24 mouse cellular contexts compared by ENCODE assay signal in the genomic region with DNA sequence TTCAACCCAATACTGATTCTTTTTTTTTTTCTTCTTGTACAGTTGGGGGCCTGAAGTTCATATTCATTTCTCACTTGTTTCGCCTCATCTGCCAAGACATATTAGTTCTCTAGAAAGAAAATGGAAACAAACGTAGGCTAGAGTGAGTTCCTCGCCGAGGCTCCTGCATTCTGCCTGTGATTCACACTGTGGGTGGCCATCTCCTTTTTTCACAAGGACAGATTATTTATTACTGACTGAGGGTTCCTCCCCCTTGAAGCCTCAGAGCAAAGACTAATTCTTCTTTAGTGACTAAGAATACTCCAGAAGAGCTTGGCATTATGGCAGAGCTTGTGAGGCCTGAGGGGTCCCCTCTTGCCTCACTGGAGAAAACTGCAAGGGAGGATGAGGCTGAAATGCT.
DNase-seq lines count a peak whose midpoint lies in the region; ATAC-seq lines count a peak whose summit lies in the region.
"Had no signal": no experiment of that assay in that cellular context is flagged by ENCODE, and none has a peak within 500 bp of the region (broad histone marks: within the 10 kb centered on the region; RNA-seq: fewer than 3 reads in every experiment).

No protein-coding gene starts in this region.

- H3K9me3 ChIP-seq in kidney, embryonic 14.5 days (ENCODE audit: control insufficient read depth, low read length) = no peaks in the 10 kb centered on the region
- H3K9me3 ChIP-seq: embryonic facial prominence, embryonic 15.5 days; heart, embryonic 10.5 days; limb, embryonic 10.5 days; liver, embryonic 15.5 days; lung, embryonic 15.5 days had no signal

- DNase-seq in adrenal gland, adult 2 months = peak; percentile 29
- DNase-seq in adrenal gland, postnatal 4 days (ENCODE audit: low spot score in 2 of 2) = no peak
- no peak for DNase-seq in kidney, postnatal 4 days
- peak; percentile 4 to 17 for DNase-seq in right cerebral cortex, adult 2 months (ENCODE audit: low spot score in 2 of 2)
- no peak for DNase-seq in right cerebral cortex, postnatal 25 days
- no peak for DNase-seq in left cerebral cortex, adult 9 months (ENCODE audit: low spot score in 2 of 2)
- DNase-seq: cerebellum, adult 11-12 months; cerebellum, postnatal 14 days; heart, postnatal 4 days; kidney, adult 2 months; liver; lung, postnatal 4 days; thymus, postnatal 25 days had no signal

- no peaks in the 10 kb centered on the region for H3K27me3 ChIP-seq in kidney, embryonic 14.5 days (ENCODE audit: control insufficient read depth, insufficient read depth, low read length)
- H3K27me3 ChIP-seq: embryonic facial prominence, embryonic 15.5 days; liver, embryonic 15.5 days; lung, embryonic 15.5 days had no signal

- WGBS in kidney, embryonic 14.5 days = 22% methylated on average over 4 of the region's 4 CpGs

- H3K36me3 ChIP-seq in kidney, embryonic 14.5 days (ENCODE audit: control insufficient read depth, insufficient read depth, low read length) = no peaks in the 10 kb centered on the region
- H3K36me3 ChIP-seq: embryonic facial prominence, embryonic 15.5 days; heart, embryonic 10.5 days; liver, embryonic 15.5 days; lung, embryonic 15.5 days had no signal

- ATAC-seq in kidney, embryonic 14.5 days (ENCODE audit: low FRiP score, low TSS enrichment) = peak; percentile 32; the same call in 1 of the 2 replicates
- ATAC-seq in inflammation-experienced regulatory T-cells, adult 6 months = no peak
- ATAC-seq: forebrain, embryonic 14.5 days; midbrain, embryonic 16.5 days had no signal

- no peak overlapping the region for H3K4me3 ChIP-seq in kidney, embryonic 14.5 days (ENCODE audit: low read length)
- H3K4me3 ChIP-seq: embryonic facial prominence, embryonic 15.5 days; heart, embryonic 10.5 days; limb, embryonic 10.5 days; liver, embryonic 15.5 days; lung, embryonic 15.5 days; myocyte had no signal

- no peak overlapping the region for H3K9ac ChIP-seq in kidney, embryonic 14.5 days (ENCODE audit: low read depth, low read length)
- H3K9ac ChIP-seq: embryonic facial prominence, embryonic 15.5 days; hindbrain, embryonic 14.5 days; liver, embryonic 15.5 days; lung, embryonic 15.5 days had no signal

- H3K27ac ChIP-seq in kidney, embryonic 14.5 days (ENCODE audit: low read depth, low read length) = no peak overlapping the region
- H3K27ac ChIP-seq: embryonic facial prominence, embryonic 15.5 days; heart, embryonic 10.5 days; hindbrain, embryonic 14.5 days; limb, embryonic 10.5 days; liver, embryonic 15.5 days; lung, embryonic 15.5 days had no signal

- peaks cover 14% of the 10 kb centered on the region for H3K4me1 ChIP-seq in kidney, embryonic 14.5 days (ENCODE audit: control insufficient read depth, insufficient read depth, low read length)
- H3K4me1 ChIP-seq: embryonic facial prominence, embryonic 15.5 days; liver, embryonic 15.5 days; lung, embryonic 15.5 days had no signal

- H3K4me2 ChIP-seq in kidney, embryonic 14.5 days (replicated peaks; ENCODE audit: low read depth, low read length) = no peak overlapping the region
- H3K4me2 ChIP-seq: embryonic facial prominence, embryonic 15.5 days; hindbrain, embryonic 14.5 days; liver, embryonic 15.5 days; lung, embryonic 15.5 days had no signal

Comparison
In these comparisons a context has a peak if more than half of its experiments do, and no peak if none do; other contexts are left out.
1. DNase-seq: peak in adrenal gland, adult 2 months (single experiment) and right cerebral cortex, adult 2 months (2 of 2); none in adrenal gland, postnatal 4 days (0 of 2), kidney, postnatal 4 days (0 of 2), right cerebral cortex, postnatal 25 days (single experiment) and left cerebral cortex, adult 9 months (0 of 2).